ENCODE assay signal across 19 mouse cellular contexts in genomic region chr3:143995045-143995444, GRCm38 (mm10).
A peak's percentile ranks its signal among the peaks of the same experiment; 100 is the strongest.
DNase-seq lines count a peak whose midpoint lies in the region; ATAC-seq and TF ChIP-seq lines count a peak whose summit lies in the region.
"Had no signal": no experiment of that assay in that cellular context is flagged by ENCODE, and none has a peak within 500 bp of the region (broad histone marks: within the 10 kb centered on the region; RNA-seq: fewer than 3 reads in every experiment).

No protein-coding gene starts in this region.

- H3K4me1 ChIP-seq in heart, embryonic 14.5 days (ENCODE audit: control insufficient read depth in 2 of 2, insufficient read depth in 2 of 2, low read length in 2 of 2) = no peaks in the 10 kb centered on the region
- no peaks in the 10 kb centered on the region for H3K4me1 ChIP-seq in liver, embryonic 12.5 days
- H3K4me1 ChIP-seq in liver, postnatal 0 days (ENCODE audit: insufficient read depth) = no peaks in the 10 kb centered on the region
- no peaks in the 10 kb centered on the region for H3K4me1 ChIP-seq in midbrain, embryonic 16.5 days (ENCODE audit: control insufficient read depth, insufficient read depth, low read length)
- H3K4me1 ChIP-seq in midbrain, embryonic 11.5 days (ENCODE audit: control insufficient read depth, insufficient read depth, low read length) = no peaks in the 10 kb centered on the region
- H3K4me1 ChIP-seq: heart, embryonic 15.5 days; limb, embryonic 12.5 days had no signal

- H3K9me3 ChIP-seq in heart, embryonic 14.5 days (ENCODE audit: control insufficient read depth, low read length) = no peaks in the 10 kb centered on the region
- H3K9me3 ChIP-seq in liver, embryonic 12.5 days (replicated peaks) = no peaks in the 10 kb centered on the region
- H3K9me3 ChIP-seq in liver, postnatal 0 days (ENCODE audit: low read length) = no peaks in the 10 kb centered on the region
- no peaks in the 10 kb centered on the region for H3K9me3 ChIP-seq in midbrain, embryonic 16.5 days (replicated peaks; ENCODE audit: control insufficient read depth, low read length, poor library complexity, severe bottlenecking)
- no peaks in the 10 kb centered on the region for H3K9me3 ChIP-seq in midbrain, embryonic 11.5 days (ENCODE audit: control insufficient read depth, low read length)
- H3K9me3 ChIP-seq: heart, embryonic 15.5 days; limb, embryonic 12.5 days had no signal

- intact Hi-C loops in heart, postnatal 25 days (cut with DNase I) = no loop called here

- no peak overlapping the region for H3K27ac ChIP-seq in heart, embryonic 14.5 days (replicated peaks in 1 of 2; ENCODE audit: control insufficient read depth in 1 of 2, insufficient read depth in 1 of 2, low read depth in 2 of 2, low read length in 2 of 2)
- no peak overlapping the region for H3K27ac ChIP-seq in liver, embryonic 12.5 days
- H3K27ac ChIP-seq in liver, postnatal 0 days (ENCODE audit: low read depth) = no peak overlapping the region
- H3K27ac ChIP-seq in midbrain, embryonic 16.5 days (ENCODE audit: low read length) = no peak overlapping the region
- no peak overlapping the region for H3K27ac ChIP-seq in midbrain, embryonic 11.5 days (ENCODE audit: low read depth, low read length)
- H3K27ac ChIP-seq: gastrocnemius, adult 2 months; heart, embryonic 15.5 days; limb, embryonic 12.5 days; liver, embryonic 14.5 days had no signal

- H3K9ac ChIP-seq in heart, embryonic 14.5 days (ENCODE audit: low read length) = no peak overlapping the region
- no peak overlapping the region for H3K9ac ChIP-seq in liver, embryonic 12.5 days
- no peak overlapping the region for H3K9ac ChIP-seq in liver, postnatal 0 days (replicated peaks)
- no peak overlapping the region for H3K9ac ChIP-seq in midbrain, embryonic 16.5 days (ENCODE audit: low read depth, low read length)
- no peak overlapping the region for H3K9ac ChIP-seq in midbrain, embryonic 11.5 days (ENCODE audit: low read length)
- H3K9ac ChIP-seq: heart, embryonic 15.5 days; limb, embryonic 12.5 days; liver, embryonic 14.5 days had no signal

- no peaks in the 10 kb centered on the region for H3K36me3 ChIP-seq in heart, embryonic 14.5 days (ENCODE audit: control insufficient read depth, insufficient read depth, low read length)
- no peaks in the 10 kb centered on the region for H3K36me3 ChIP-seq in liver, embryonic 12.5 days
- no peaks in the 10 kb centered on the region for H3K36me3 ChIP-seq in liver, postnatal 0 days (replicated peaks; ENCODE audit: insufficient read depth, low read length)
- no peaks in the 10 kb centered on the region for H3K36me3 ChIP-seq in midbrain, embryonic 16.5 days (ENCODE audit: control insufficient read depth, insufficient read depth, low read length)
- H3K36me3 ChIP-seq in midbrain, embryonic 11.5 days (ENCODE audit: control insufficient read depth, insufficient read depth, low read length) = no peaks in the 10 kb centered on the region
- H3K36me3 ChIP-seq: heart, embryonic 15.5 days; limb, embryonic 12.5 days had no signal

- H3K27me3 ChIP-seq in heart, embryonic 14.5 days (ENCODE audit: control insufficient read depth, insufficient read depth, low read length) = no peaks in the 10 kb centered on the region
- no peaks in the 10 kb centered on the region for H3K27me3 ChIP-seq in liver, embryonic 12.5 days (replicated peaks)
- H3K27me3 ChIP-seq in liver, postnatal 0 days (ENCODE audit: insufficient read depth, low read length) = no peaks in the 10 kb centered on the region
- H3K27me3 ChIP-seq in midbrain, embryonic 16.5 days (ENCODE audit: control insufficient read depth, insufficient read depth, low read depth, low read length) = no peaks in the 10 kb centered on the region
- H3K27me3 ChIP-seq in midbrain, embryonic 11.5 days (ENCODE audit: control insufficient read depth, insufficient read depth, low read length) = no peaks in the 10 kb centered on the region
- H3K27me3 ChIP-seq: heart, embryonic 15.5 days; limb, embryonic 12.5 days had no signal

- peak; percentile 35; the same call in 1 of the 2 replicates for ATAC-seq in heart, embryonic 14.5 days (ENCODE audit: insufficient number of reproducible peaks, insufficient read depth, low FRiP score, low read depth)
- ATAC-seq in liver, embryonic 12.5 days = peak; percentile 35; the same call in 1 of the 2 replicates
- no peak for ATAC-seq in liver, postnatal 0 days
- peak; percentile 32; the same call in 1 of the 2 replicates for ATAC-seq in midbrain, embryonic 16.5 days
- ATAC-seq in midbrain, embryonic 11.5 days (ENCODE audit: low FRiP score) = no peak
- ATAC-seq: inflammation-experienced regulatory T-cells, adult 6 months had no signal

- TF ChIP-seq CTCF in liver, postnatal 0 days (IDR thresholded peaks at IDR 0.05; ENCODE audit: low read depth) = no peak

- no peak overlapping the region for H3K4me3 ChIP-seq in heart, embryonic 14.5 days (ENCODE audit: control insufficient read depth in 1 of 2, insufficient read depth in 1 of 2, low read depth in 1 of 2, low read length in 2 of 2)
- H3K4me3 ChIP-seq in liver, embryonic 12.5 days = no peak overlapping the region
- H3K4me3 ChIP-seq in liver, postnatal 0 days (ENCODE audit: low read depth, low read length) = no peak overlapping the region
- H3K4me3 ChIP-seq in midbrain, embryonic 16.5 days (ENCODE audit: low read depth, low read length) = no peak overlapping the region
- H3K4me3 ChIP-seq in midbrain, embryonic 11.5 days (ENCODE audit: low read depth, low read length) = no peak overlapping the region
- H3K4me3 ChIP-seq: gastrocnemius, adult 2 months; heart, embryonic 15.5 days; limb, embryonic 12.5 days had no signal

- 92% methylated on average over 3 of the region's 3 CpGs for WGBS in heart, embryonic 14.5 days
- WGBS in liver, embryonic 12.5 days (ENCODE audit: insufficient replicate concordance) = 50% methylated on average over 3 of the region's 3 CpGs
- WGBS in liver, postnatal 0 days (ENCODE audit: insufficient replicate concordance) = 82% methylated on average over 3 of the region's 3 CpGs
- 87% methylated on average over 3 of the region's 3 CpGs for WGBS in midbrain, embryonic 16.5 days
- WGBS in midbrain, embryonic 11.5 days = 87% methylated on average over 3 of the region's 3 CpGs

- no peak for DNase-seq in heart, postnatal 25 days (ENCODE audit: low spot score)
- no peak for DNase-seq in liver, postnatal 0 days
- no peak for DNase-seq in midbrain, embryonic 11.5 days (ENCODE audit: low spot score, missing footprints)
- no peak for DNase-seq in testis, postnatal 14 days (ENCODE audit: low spot score)
- DNase-seq: cerebellum, adult 18-20 months; cerebellum, postnatal 25 days; embryo, embryonic 11 days; gastrocnemius, adult 2 months; heart, adult 11 months; kidney, adult 2 months; lung, postnatal 36 days; right cerebral cortex, postnatal 4 days had no signal

- no peak for TF ChIP-seq EP300 in liver, postnatal 0 days (IDR thresholded peaks at IDR 0.05; ENCODE audit: low read depth)

- no peak overlapping the region for H3K4me2 ChIP-seq in heart, embryonic 14.5 days (ENCODE audit: low read length)
- no peak overlapping the region for H3K4me2 ChIP-seq in liver, embryonic 12.5 days
- H3K4me2 ChIP-seq in liver, postnatal 0 days (ENCODE audit: low read depth, low read length) = no peak overlapping the region
- H3K4me2 ChIP-seq in midbrain, embryonic 16.5 days (ENCODE audit: low read length) = no peak overlapping the region
- no peak overlapping the region for H3K4me2 ChIP-seq in midbrain, embryonic 11.5 days
- H3K4me2 ChIP-seq: heart, embryonic 15.5 days; limb, embryonic 12.5 days had no signal

Comparison
In these comparisons a context has a peak if more than half of its experiments do, and no peak if none do; other contexts are left out.
1. ATAC-seq: peak in heart, embryonic 14.5 days (single experiment), liver, embryonic 12.5 days (single experiment) and midbrain, embryonic 16.5 days (single experiment); none in liver, postnatal 0 days (single experiment) and midbrain, embryonic 11.5 days (single experiment).